Mouse (Mus musculus) gastrocnemius, postnatal 25 days (tissue): ENCODE data around the gene Nrde2. TPM values are rescaled to one million over a fixed set of nuclear protein-coding genes. Genes with fewer than 3 reads are reported as not detected.

ENCODE experiments used
- DNase-seq: peaks from one replicate; pipeline ENCODE4 v3.0.0; 2022
- total RNA-seq, 2 experiments: library from RNA; stranded (reverse); gene quantifications; 1 replicate in 1 of 2; 2 replicates in 1 of 2; pipeline ENCODE4 v1.2.3; 2021

Gene Nrde2
- total RNA-seq, 2 experiments from 2014 or later = 5.7 to 6.5 TPM

- no peak for DNase-seq
Observed at GRCm38 (mm10) chr12:100124913-100125798, 34.3 kb downstream of the Nrde2 start.

GRCm38 (mm10) chr12:100123476-100123875, 36.0 kb downstream of the Nrde2 start:
- no peak for DNase-seq

GRCm38 (mm10) chr12:100122921-100123381, 36.5 kb downstream of the Nrde2 start:
- peak; percentile 79 for DNase-seq

GRCm38 (mm10) chr12:100115982-100116381, 43.5 kb downstream of the Nrde2 start:
- DNase-seq = peak; percentile 57

- DNase-seq = peak; percentile 74
Observed at GRCm38 (mm10) chr12:100109986-100110696, 49.3 kb downstream of the Nrde2 start, which contains the start of gene Psmc1. Gene Psmc1 (plus strand): TSS chr12:100110154.

- no peak for DNase-seq
Observed at GRCm38 (mm10) chr12:100107436-100107835, 52.0 kb downstream of the Nrde2 start.

- DNase-seq = peak; percentile 42
Observed at GRCm38 (mm10) chr12:100106275-100106895, 53.1 kb downstream of the Nrde2 start.

- DNase-seq = no peak
Observed at GRCm38 (mm10) chr12:100104530-100104929, 54.9 kb downstream of the Nrde2 start.

GRCm38 (mm10) chr12:100101651-100102050, 57.8 kb downstream of the Nrde2 start:
- no peak for DNase-seq

- DNase-seq = no peak
Observed at GRCm38 (mm10) chr12:100100707-100101030, 58.8 kb downstream of the Nrde2 start.

- no peak for DNase-seq
Observed at GRCm38 (mm10) chr12:100099971-100100706, 59.3 kb downstream of the Nrde2 start.

GRCm38 (mm10) chr12:100093046-100093445, 66.4 kb downstream of the Nrde2 start:
- DNase-seq = no peak

GRCm38 (mm10) chr12:100090750-100091149, 68.7 kb downstream of the Nrde2 start:
- no peak for DNase-seq

GRCm38 (mm10) chr12:100089265-100089664, 70.2 kb downstream of the Nrde2 start:
- DNase-seq = no peak

- DNase-seq = no peak
Observed at GRCm38 (mm10) chr12:100088026-100088425, 71.4 kb downstream of the Nrde2 start.

GRCm38 (mm10) chr12:100079636-100080286, 79.7 kb downstream of the Nrde2 start:
- DNase-seq = peak; percentile 69

- no peak for DNase-seq
Observed at GRCm38 (mm10) chr12:100075715-100076114, 83.7 kb downstream of the Nrde2 start.
